In genomic region chr6:97352505-97353154, GRCm38 (mm10) we compare ENCODE assay signal across 12 mouse cellular contexts.
DNase-seq lines count a peak whose midpoint lies in the region; ATAC-seq lines count a peak whose summit lies in the region.
"Had no signal": no experiment of that assay in that cellular context is flagged by ENCODE, and none has a peak within 500 bp of the region (broad histone marks: within the 10 kb centered on the region; RNA-seq: fewer than 3 reads in every experiment).

No protein-coding gene starts in this region.

- no peaks in the 10 kb centered on the region for H3K36me3 ChIP-seq in heart, embryonic 16.5 days (ENCODE audit: control insufficient read depth, insufficient read depth)
- no peaks in the 10 kb centered on the region for H3K36me3 ChIP-seq in embryonic facial prominence, embryonic 10.5 days (replicated peaks)
- H3K36me3 ChIP-seq in liver, embryonic 15.5 days (replicated peaks), result no peaks in the 10 kb centered on the region
- H3K36me3 ChIP-seq: embryonic facial prominence, embryonic 12.5 days had no signal

- intact Hi-C loops in heart, postnatal 25 days (cut with DNase I), result no loop called here

- no peak overlapping the region for H3K27ac ChIP-seq in heart, embryonic 16.5 days (ENCODE audit: low read length)
- peak overlapping the region; percentile 31; the same call in 1 of the 2 replicates for H3K27ac ChIP-seq in embryonic facial prominence, embryonic 10.5 days (replicated peaks)
- no peak overlapping the region for H3K27ac ChIP-seq in liver, embryonic 15.5 days (replicated peaks)
- H3K27ac ChIP-seq: embryonic facial prominence, embryonic 12.5 days; neural tube, embryonic 13.5 days had no signal

- peaks cover 35% of the 10 kb centered on the region for H3K4me1 ChIP-seq in heart, embryonic 16.5 days (ENCODE audit: control insufficient read depth, insufficient read depth, low read length)
- H3K4me1 ChIP-seq in embryonic facial prominence, embryonic 10.5 days, result peaks cover 76% of the 10 kb centered on the region
- peaks cover 7% of the 10 kb centered on the region for H3K4me1 ChIP-seq in liver, embryonic 15.5 days (replicated peaks)

- no peak for DNase-seq in heart, postnatal 25 days (ENCODE audit: low spot score)
- peak; percentile 41 for DNase-seq in CD4-positive helper T cell, adult 2 months (ENCODE audit: low read depth, low spot score)
- DNase-seq in embryonic facial prominence, embryonic 10.5 days (ENCODE audit: low spot score), result peak; percentile 25
- DNase-seq in testis, postnatal 10 days (ENCODE audit: low spot score), result no peak
- DNase-seq in frontal cortex, postnatal 25 days (ENCODE audit: low spot score in 2 of 2), result no peak
- DNase-seq in kidney, adult 8-10 months, result no peak
- DNase-seq: adrenal gland, postnatal 36 days; heart, postnatal 14 days had no signal

- H3K4me3 ChIP-seq in heart, embryonic 16.5 days (ENCODE audit: low read length), result peak overlapping the region; percentile 6; the same call in 1 of the 2 replicates
- peak overlapping the region; percentile 2; the same call in 1 of the 2 replicates for H3K4me3 ChIP-seq in embryonic facial prominence, embryonic 10.5 days
- peak overlapping the region; percentile 4 for H3K4me3 ChIP-seq in liver, embryonic 15.5 days (replicated peaks)
- H3K4me3 ChIP-seq: embryonic facial prominence, embryonic 12.5 days; neural tube, embryonic 13.5 days had no signal

- H3K9ac ChIP-seq in heart, embryonic 16.5 days (ENCODE audit: low read length), result no peak overlapping the region
- H3K9ac ChIP-seq in liver, embryonic 15.5 days, result no peak overlapping the region
- H3K9ac ChIP-seq: embryonic facial prominence, embryonic 12.5 days had no signal

- H3K9me3 ChIP-seq in heart, embryonic 16.5 days (replicated peaks; ENCODE audit: control insufficient read depth, low read length), result no peaks in the 10 kb centered on the region
- H3K9me3 ChIP-seq in embryonic facial prominence, embryonic 10.5 days, result no peaks in the 10 kb centered on the region
- no peaks in the 10 kb centered on the region for H3K9me3 ChIP-seq in liver, embryonic 15.5 days (replicated peaks)
- H3K9me3 ChIP-seq: embryonic facial prominence, embryonic 12.5 days; neural tube, embryonic 13.5 days had no signal

- peak overlapping the region; percentile 28 for H3K4me2 ChIP-seq in heart, embryonic 16.5 days (ENCODE audit: low read depth, low read length)
- H3K4me2 ChIP-seq in liver, embryonic 15.5 days, result peak overlapping the region; percentile 40
- H3K4me2 ChIP-seq: neural tube, embryonic 13.5 days had no signal

- H3K27me3 ChIP-seq in heart, embryonic 16.5 days (ENCODE audit: control insufficient read depth, insufficient read depth, low read length), result no peaks in the 10 kb centered on the region
- H3K27me3 ChIP-seq in embryonic facial prominence, embryonic 10.5 days (replicated peaks; ENCODE audit: low read depth, poor library complexity, severe bottlenecking), result peaks cover 9% of the 10 kb centered on the region
- H3K27me3 ChIP-seq in liver, embryonic 15.5 days, result no peaks in the 10 kb centered on the region
- H3K27me3 ChIP-seq: embryonic facial prominence, embryonic 12.5 days; neural tube, embryonic 13.5 days had no signal

- WGBS in heart, embryonic 16.5 days, result 39% methylated on average over 10 of the region's 10 CpGs
- 26% methylated on average over 10 of the region's 10 CpGs for WGBS in embryonic facial prominence, embryonic 10.5 days
- WGBS in liver, embryonic 15.5 days (ENCODE audit: insufficient replicate concordance), result 31% methylated on average over 10 of the region's 10 CpGs

- no peak for ATAC-seq in heart, embryonic 16.5 days (replicated peaks; ENCODE audit: extremely low read depth, insufficient read depth, low FRiP score)
- no peak for ATAC-seq in liver, embryonic 15.5 days (ENCODE audit: insufficient read depth)

Comparison
In these comparisons a context has a peak if more than half of its experiments do, and no peak if none do; other contexts are left out.
1. DNase-seq: peak in CD4-positive helper T cell, adult 2 months (single experiment) and embryonic facial prominence, embryonic 10.5 days (single experiment); none in heart, postnatal 25 days (single experiment), testis, postnatal 10 days (single experiment), frontal cortex, postnatal 25 days (0 of 2) and kidney, adult 8-10 months (0 of 2).
2. Peak in every context shown above with its lines, with median percentiles within 50 percentile points of each other: H3K4me3 ChIP-seq.